Mouse (Mus musculus): ENCODE results near the gene Numbl.
A peak's percentile ranks its signal among the peaks of the same experiment; 100 is the strongest.

Gene Numbl

DNA sequence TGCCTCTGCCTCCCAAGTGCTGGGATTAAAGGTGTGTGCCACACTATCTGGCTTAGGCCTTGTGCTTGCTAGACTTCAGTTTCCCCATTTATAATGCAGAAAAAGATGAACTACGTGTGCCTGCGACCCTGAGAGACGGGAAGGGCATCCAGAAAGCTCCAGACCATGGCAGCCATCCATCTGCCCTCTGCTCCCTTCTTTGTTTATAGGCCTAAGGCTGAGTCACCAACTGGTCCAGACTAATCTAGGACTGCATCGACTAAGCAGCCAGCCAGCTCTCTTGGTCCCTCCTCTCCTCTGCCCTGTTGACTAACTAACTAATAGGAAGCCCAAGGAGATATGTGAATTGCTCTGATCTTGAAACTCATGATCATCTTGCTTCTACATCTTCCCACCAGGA is 37.7 kb downstream of the Numbl start:
- DNase-seq (ENCODE audit: low read depth, low spot score), result no peak

DNA sequence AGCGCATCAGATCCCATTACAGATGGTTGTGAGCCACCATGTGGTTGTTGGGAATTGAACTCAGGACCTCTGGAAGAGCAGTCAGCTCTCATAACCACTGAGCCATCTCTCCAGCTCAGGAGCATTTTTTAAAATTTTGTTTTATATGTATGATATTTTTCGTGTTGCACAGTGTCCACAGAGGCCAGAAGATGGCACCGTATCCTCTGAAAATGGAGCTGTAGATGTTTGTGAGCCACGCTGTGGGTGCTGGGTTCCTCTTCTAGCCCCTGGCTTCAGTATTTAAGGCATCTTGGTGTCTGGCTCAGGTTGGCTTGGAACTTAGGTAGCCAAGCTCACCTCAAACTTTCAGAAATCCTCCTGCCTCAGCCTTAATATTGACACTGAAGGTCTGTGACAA is 38.3 kb downstream of the Numbl start:
- DNase-seq (ENCODE audit: low read depth, low spot score), result no peak

DNA sequence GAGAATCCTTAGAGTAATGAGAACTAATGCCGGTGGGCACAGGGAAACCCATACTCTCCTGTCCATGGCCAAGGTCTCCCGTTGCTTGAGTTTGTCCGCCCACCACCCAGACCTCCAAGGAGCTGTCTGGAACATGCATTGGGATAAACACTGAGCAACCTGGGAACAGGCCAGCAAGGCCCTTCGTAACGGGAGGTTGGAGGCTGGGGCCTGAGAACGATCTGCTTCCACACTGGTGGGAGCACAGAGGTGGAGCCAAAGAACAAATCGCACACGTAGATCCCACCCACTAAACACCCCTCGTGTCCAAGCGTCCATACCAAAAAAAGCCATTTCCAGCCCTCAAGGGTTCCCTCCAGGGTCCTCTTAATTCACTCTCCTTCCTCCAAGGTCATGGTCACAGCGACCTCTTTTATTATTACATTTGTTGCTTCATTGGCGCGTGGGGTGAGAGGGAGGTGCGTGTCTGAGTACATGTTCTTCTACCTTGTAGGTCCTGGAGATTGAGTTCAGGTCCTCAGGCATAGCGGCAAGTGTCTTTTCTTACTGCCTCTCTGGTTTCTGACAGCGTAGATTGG is 39.9 kb downstream of the Numbl start:
- peak; percentile 69 for DNase-seq (ENCODE audit: low read depth, low spot score)

DNA sequence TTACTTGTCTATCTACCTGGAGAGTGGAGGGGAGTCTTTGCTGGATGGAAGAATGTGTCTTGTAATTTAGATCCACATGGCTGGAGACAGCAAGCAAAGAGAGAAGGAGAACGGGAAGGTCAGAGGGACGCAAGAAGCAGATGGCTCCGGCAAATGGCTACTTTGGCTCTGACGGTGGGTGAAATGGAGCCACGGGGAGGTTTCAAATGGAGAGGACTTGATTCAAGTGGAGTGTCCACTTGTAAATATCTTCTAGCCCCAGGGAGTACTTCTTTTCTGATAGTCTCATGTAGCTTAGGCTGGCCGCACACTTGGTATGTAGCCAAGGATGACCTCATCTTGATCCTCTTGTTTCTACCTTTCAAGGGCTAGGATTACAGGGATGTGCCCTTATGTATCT is 40.6 kb downstream of the Numbl start:
- no peak for DNase-seq (ENCODE audit: low read depth, low spot score)

DNA sequence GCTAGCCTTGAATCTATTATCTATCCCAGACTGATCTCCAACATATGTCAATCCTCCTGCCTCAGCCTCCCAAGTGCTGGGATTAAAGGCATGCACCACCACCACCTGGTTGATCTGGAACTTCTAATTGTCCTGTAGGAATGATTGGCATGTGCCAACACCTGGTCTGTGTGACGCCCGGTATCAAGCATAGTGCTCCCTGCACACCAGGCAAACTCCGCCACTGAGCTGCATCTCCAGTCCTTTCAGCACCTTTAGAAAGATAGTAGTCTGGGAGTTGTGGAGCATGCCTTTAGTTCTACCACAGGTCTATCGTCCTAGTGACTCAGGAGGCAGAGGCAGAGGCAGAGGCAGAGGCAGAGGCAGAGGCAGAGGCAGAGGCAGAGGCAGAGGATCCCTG is 42.1 kb downstream of the Numbl start:
- DNase-seq (ENCODE audit: low read depth, low spot score), result peak; percentile 66

DNA sequence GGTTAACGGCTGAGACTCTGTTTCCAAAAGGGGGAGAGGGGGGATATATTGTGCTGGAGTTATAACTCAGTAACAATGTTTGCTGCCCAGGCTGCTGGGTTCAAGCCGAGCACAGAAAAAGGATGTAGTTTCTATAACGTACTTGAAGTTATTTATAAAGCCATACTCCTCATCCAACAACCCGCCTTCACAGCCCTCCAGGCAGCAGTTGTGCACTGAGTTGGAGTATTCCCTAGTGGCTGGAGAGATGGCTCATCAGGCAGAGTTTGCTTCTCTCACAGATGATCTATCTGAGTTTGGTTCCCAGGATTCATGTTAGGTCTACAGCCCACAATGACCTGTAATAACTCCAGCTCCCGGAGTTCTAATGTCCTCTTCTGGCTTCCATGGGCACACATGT is 42.6 kb downstream of the Numbl start:
- DNase-seq (ENCODE audit: low read depth, low spot score), result no peak

DNA sequence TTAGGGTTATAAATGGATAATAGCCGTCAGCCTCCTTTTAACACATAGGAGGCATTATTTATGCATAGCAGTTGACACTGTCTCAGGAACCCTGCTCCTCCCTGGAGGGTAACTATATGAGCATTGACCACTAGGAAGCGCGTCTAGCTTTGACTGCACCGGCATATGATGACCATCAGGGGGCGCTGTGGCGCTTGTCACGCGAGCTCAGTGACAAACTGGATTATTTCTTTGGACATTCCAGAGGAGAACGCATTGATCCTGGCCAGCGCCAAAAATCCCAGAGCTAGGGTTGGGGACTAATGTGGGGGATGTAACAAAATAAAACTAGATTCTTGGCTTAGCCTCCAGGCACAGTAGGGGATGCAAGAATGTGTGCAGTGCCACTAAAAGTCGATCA is 43.9 kb downstream of the Numbl start:
- DNase-seq (ENCODE audit: low read depth, low spot score), result peak; percentile 93

DNA sequence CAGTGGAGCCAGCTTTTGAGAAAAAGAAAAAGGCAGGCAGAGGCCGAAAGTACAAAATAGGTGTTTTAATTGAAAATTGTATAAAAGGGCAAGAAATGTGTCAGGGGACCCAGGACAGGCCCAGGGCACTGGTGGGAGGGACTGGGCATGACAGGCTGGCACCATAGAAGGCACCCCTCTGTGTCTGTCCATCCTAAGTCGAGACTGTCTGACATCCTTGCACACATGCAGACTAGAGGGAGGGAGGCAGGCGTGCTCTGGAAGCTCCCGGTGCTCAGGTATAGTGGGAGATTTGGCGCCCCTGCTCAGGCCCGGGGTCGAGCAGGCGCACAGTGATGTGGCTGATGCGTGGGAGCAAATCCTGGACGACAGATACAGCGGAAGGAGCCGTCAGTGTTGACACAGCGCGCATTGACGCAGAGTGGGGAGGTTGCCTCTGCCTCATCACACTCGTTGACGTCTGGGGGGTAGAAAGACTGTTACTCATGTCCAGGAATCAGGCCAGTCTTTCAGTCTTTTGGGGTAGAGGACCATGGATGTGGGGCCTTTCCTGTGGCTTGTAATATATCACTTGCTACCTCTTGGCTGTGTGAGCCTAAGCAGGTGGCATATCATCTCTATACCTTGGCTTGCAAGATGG is 47.0 kb downstream of the Numbl start:
- no peak for DNase-seq (ENCODE audit: low read depth, low spot score)

DNA sequence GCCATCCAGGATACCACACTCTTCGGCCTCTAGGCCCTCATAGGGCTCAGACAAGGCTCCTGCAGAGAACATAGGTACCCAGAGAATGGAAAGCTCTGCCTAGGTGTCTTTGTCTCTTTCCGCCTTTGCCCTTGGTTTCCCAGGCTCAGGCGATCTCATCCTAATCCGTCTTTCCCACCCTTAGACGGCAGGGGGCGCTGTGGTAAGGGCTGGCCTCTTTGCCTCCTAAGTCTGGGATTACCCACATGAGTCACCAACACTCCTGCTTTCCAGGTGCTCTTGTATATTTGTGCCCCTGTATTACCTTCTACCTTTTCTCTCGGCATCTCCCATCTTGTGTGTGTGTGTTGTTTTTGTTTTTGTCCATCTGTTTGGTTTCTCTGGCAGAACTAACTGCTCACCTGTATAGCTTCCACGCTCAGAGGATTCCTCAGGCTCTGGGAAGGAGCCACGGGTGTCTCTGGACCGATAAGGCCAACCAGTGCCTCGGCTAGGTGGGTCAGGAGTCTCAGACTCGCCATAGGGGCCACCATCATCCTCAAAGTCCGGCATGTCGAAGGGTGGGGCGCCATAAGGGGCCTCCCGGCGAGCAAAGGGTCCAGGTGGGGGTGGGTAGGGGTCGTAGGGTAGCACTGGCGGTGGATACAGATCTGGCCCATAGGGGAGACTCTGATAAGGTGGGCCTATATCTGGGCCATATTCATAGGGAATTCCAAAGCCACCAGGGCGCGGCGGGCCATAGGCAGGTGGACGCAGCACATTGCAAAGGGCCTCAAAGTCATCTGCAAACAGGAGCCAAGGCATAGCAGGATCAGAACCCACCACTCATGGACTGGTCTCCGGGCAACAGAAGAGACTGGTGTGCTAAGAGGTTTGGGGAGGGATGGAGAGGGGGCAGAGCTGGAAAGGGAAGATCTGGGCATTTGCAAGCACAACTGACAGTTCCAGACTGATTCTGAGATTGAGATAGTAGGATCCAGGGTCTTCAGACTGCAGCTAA is 48.2 kb downstream of the Numbl start:
- DNase-seq (ENCODE audit: low read depth, low spot score), result peak; percentile 92

DNA sequence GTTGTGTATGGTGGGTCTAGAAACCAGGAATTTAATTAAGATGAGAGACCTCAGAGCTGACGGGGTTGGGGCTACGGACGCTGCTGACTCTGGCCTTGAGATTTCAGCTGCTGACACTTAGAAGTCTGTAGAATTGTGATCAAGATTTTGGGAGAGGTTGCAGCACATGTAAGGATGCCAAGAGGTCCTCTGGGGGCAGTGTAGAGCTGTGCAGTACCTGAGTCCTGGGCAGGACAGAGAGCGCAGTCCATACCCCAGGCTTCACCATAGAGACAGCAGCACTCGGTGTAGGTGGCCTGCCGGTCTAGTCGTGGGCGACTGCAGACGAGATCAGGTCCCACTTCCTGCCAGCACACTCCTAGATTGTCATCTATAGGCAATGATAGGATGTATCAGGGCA is 49.3 kb downstream of the Numbl start:
- DNase-seq (ENCODE audit: low read depth, low spot score), result peak; percentile 81

DNA sequence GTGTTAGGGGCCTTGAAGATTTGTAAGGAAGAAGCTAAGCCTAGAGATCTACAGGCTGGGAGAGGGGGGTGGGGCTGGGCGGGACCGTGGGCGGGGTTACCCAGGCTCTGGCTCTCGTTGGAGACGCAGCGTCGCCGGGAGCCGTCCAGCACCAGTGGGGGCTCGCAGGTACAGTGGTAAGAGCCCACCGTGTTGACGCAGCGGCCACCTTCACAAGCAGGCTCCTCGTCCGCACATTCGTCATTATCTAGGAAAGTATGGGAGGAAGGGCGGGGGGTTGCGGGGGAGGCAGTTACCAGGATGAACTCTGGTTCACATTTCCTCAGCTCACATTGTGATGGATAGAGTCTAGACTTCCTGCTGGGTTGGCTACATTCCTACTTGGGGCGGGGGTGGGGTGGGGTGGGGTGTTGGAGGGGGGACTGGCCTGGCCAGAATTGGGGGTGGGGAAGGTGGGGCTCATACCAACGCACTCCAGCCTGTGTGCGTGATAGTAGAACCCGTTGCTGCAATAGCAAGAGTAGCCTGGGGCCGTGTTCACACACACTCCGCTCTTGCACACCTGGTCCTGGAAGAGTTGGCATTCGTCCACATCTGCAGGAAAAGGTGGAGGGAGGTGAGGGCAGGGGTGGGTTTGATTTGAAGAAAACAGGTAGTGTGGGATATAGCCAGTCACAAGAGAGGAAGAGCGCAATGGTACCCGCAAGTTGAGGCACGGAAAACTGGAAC is 50.8 kb downstream of the Numbl start:
- peak; percentile 99 for DNase-seq (ENCODE audit: low read depth, low spot score)

DNA sequence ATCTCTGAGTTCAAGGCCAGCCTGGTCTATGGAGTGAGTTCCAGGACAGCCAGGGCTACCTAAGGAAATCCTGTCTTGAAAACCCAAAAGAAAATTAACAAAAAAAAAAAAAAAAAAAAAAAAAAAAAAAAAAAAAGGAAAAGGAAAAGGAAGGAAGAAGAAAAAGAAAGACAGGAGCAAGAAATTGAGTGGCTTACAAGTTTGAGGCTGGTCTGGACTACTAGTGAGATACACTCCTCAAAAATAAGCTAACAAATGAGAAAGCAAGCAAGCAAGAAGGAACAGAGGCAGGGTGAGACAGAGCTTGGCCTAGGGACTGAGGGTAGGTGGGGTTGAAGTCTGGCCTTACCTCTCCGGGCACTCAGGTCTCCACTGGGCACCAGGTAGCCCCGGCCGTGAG is 51.6 kb downstream of the Numbl start:
- no peak for DNase-seq (ENCODE audit: low read depth, low spot score)

DNA sequence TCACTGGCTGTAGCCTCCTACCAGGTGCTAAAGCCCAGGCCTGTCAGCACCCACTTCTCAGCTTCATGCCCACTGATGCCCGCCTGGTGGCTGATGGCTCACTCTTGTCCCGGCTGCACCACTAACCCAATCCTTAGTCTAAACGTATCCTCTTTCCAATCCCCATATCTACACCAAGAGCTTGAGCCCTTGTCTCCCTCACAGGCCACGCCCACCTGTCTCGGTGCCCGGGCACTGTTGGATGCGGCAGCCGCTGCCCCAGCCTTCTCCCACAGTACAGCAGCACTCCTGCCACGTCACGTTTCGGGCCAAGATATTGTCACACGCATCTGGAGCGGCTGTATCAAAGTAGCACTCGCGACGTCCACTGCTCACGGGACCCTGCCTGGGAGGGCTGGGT is 52.1 kb downstream of the Numbl start:
- peak; percentile 93 for DNase-seq (ENCODE audit: low read depth, low spot score)

DNA sequence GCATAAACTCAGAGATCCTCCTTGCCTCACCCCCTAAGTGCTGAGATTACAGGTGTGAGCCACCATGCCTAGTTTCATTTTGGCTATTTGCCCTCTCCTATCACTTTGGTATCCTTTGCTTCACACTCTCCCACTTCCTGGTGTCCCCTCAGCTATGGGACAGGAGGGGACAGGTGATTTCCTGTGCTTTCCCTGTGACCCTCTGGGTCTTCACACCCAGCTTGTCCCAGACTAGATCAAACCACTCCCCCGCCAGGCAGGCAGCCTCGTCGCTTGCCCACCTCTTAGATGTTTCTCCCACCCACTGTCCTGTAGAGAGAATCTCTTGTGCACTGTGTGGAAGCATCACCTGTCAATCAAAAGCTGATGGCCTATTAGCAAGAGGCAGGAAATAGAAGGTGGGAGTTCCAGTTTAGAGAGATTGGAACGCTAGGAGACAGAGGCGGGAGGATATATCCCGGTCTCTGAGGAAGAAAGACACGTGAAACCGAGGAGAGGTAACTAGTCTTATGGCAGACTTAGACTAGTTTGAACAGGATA is 52.8 kb downstream of the Numbl start:
- peak; percentile 99 for DNase-seq (ENCODE audit: low read depth, low spot score)

DNA sequence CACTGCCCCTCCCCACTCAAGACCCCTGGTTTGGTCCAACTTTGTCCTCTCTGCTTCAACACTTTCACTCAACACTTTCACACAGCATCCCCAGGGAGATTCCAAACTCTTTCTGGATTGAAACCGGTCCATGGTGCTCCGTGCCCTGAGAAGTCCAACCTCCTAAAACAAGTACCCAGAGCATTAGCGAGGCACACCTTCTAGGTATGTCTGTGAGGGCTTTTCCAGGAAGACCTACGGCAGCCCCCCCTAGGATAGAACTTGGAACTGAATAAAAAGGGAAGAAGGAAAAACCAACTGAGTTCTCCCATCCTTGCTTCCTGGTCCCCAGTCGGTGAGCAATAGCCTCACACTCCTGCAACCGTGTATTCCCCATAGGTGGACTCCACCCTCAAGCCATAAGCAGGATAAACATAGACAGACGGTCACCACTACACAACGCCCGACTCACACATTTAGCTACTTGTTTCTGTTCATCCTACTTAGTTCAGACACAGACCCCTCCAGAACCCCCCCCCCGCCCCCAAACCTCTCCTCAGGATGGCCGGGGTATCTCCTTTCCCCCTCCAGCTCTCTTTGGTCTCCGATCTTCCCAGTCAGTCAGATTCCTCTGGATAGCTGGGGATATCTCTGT is 53.5 kb downstream of the Numbl start:
- DNase-seq (ENCODE audit: low read depth, low spot score), result peak; percentile 68

DNA sequence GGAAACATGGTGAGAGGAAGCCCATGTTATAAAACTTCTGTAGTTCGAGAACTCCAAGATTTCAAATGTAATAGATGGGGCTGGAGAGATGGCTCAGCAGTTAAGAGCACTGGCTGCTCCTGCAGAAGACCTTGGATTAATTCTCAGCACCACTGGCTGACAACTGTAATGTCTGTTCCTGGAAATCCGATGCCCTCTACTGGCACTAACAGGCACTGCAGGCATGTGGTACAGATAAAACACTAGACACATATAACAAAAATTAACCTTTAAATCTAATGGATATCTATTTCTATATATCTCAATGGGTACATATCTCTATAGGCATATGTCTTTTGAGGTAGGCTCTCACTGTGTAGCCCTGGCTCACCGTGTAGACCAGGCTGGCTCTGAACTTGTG is 56.2 kb downstream of the Numbl start:
- peak; percentile 80 for DNase-seq (ENCODE audit: low read depth, low spot score)

DNA sequence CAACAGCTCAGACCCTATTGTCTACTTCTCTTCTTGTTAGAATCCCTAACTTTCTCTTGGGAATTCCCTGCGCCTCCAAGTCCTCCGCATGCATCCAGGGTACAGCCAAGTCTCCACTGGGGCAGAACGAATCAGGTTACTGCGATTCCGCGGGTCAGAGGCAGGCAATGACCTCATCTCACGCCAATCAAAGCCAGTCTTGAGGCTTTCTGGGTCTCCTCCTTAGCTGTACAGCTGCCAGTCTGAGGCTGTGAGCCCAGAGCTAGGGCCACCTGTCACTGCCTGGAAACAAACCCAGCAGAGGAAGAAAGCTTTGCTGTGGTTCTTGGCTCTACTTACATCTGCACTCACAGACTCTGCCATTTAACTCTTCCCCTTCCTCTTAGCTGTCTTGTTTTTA is 57.7 kb downstream of the Numbl start:
- DNase-seq (ENCODE audit: low read depth, low spot score), result peak; percentile 46

DNA sequence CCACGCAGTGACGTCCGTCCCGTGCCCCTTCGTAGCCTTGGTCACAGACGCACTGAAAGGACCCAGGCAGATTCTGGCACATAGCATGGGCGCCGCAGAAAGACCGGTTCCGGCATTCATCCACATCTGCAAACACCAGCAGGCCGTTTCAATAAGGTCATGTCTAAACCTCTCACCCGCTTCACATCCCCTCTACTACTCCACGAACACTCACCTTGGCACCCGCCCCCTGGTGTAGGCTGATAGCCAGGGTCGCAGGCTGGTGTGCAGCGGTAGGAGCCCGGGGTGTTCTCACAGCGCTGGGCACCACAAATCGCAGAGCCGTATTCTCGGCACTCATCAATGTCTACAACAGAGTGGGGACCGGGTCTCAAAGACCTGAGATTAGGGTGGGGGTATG is 61.2 kb downstream of the Numbl start:
- DNase-seq (ENCODE audit: low read depth, low spot score), result no peak

DNA sequence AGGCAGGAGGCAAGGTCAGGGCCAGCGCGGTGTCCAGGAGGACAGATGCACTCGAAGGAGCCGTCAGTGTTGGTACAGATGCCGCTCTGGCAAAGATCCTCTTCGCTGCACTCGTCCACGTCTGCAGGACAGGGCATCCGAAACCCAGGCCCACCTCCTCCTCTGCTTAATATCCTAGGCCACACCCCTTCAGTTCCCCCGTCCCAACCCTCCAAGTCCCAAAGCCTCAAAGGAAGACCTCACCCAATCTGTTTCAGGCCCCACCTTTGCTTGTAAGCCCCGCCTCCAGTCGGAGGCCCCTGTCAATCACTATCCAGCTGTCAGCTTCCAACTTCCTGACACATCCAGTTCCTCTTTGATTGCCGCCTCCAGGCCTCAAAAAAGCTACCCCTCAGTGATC is 64.1 kb downstream of the Numbl start:
- peak; percentile 95 for DNase-seq (ENCODE audit: low read depth, low spot score)

DNA sequence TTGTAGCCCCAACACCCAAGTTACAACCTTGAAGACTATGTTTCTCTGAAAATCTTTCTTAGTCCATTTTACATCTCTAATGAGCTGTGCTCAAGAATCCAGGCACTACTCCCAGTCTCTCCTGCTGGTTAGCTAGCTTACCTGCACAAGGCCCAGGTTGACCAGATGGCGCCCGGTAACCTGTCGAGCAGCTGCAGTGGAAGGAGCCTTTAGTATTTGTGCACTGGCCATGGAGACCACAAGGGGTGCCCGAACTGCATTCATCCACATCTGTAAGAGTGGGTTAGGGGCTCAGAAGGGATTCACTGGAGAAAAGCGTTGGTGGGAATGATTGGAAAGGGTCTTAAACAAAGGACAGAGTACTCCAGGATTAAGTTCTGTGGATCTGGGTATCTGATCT is 64.8 kb downstream of the Numbl start:
- peak; percentile 47 for DNase-seq (ENCODE audit: low read depth, low spot score)

DNA sequence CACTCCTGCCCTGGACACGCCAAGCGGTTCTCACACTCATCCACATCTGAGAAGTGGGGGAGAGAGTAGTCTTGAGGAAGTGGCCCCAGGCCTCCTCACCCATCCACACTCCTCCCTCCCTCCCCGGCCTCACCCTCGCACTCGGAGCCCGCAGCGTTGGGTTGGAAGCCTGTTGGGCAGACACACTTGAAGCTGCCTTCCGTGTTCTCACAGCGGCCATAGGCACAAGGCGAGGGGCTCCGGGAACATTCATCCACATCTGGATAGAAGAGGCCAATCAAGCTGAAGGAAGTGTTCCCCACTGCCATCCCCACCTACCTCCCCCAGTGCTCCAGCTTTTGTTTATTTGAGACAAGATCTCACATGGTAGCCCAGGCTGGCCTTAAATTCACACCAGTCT is 65.9 kb downstream of the Numbl start:
- DNase-seq (ENCODE audit: low read depth, low spot score), result no peak
